Mouse (Mus musculus): Measurements from ENCODE around the gene Tle2.

DNA sequence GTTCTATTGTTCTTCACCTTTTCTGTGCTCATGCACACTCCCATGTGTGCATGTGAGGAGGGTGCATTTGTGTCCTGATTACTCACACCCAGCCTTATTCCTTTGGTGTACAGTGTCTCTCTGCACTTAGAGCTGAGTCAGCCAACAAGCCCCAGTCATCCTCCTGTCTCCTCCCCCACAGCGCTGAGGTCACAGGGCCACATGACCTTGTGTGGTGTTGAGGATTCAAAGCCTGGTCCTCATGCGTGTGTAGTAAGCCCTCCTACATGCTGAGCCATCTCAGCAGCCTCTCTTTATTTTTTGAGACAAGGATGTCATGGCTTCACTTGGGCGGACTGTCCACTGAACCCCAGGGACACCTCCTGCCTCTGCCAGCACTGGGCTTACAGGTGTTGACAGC, 38.4 kb downstream of the Tle2 start:
- no peak for TF ChIP-seq CTCF (IDR thresholded peaks at IDR 0.05)
- TF ChIP-seq EP300 (IDR thresholded peaks at IDR 0.05): no peak

Data from lung, postnatal 0 days (tissue).